Mouse (Mus musculus): ENCODE data around the gene Gpr1.

DNA sequence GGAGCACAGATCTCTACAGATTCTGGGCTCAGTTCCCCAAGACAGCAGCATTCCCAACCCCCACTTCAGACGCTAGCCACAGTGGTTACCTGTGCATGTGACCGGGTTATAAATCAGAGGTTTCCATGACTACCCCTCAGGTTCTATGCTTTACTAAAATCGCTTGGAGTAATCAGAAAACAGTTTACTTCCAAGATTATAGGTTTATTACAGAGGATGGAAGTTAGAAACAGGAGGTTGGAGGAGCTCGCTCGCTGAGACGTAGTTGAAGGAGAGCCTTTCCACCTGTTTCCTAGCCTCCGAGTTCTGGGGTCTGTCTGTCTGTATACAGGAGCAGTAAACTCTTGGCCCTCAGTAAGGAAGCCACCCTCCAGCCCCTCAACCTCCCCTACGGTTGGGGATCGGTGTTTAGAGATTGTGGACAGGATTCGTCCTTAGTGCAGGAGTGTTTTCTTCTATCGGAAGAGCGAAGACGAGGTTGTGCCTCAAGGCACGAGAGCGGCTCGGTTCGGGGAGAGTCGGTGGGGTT lies 33.6 kb upstream of the Gpr1 start:
- TF ChIP-seq CTCF (IDR thresholded peaks at IDR 0.05; ENCODE audit: extremely low read depth, insufficient read depth, insufficient read length, insufficient replicate concordance) (no peak), POLR2A (IDR thresholded peaks at IDR 0.05; ENCODE audit: low read depth, low read length) (no peak)

Data from spleen, adult 2 months (tissue).